Mouse (Mus musculus): ENCODE results near the gene Ceacam16.

GRCm38 (mm10) chr7:19817382-19818105, 43.6 kb downstream of the Ceacam16 start:
- TF ChIP-seq POLR2A (IDR thresholded peaks at IDR 0.05; ENCODE audit: low read depth, low read length) (peak; percentile 63), CTCF (conservative IDR thresholded peaks at IDR 0.05 in 1 of 2, IDR thresholded peaks at IDR 0.05 in 1 of 2; ENCODE audit: low read depth in 2 of 2, low read length in 2 of 2) (no peak), EP300 (IDR thresholded peaks at IDR 0.05; ENCODE audit: low read length) (peak; percentile 93), RAD21 (IDR thresholded peaks at IDR 0.05; ENCODE audit: low read depth, low read length) (no peak; the same call in 1 of the 2 replicates), MEF2A (IDR thresholded peaks at IDR 0.05; ENCODE audit: borderline replicate concordance, low read depth, low read length) (peak; percentile 93), TBP (conservative IDR thresholded peaks at IDR 0.05; ENCODE audit: low read depth, low read length) (0 out of 2 replicates have a peak, but pooled peaks have one; percentile 49), ZMIZ1 (IDR thresholded peaks at IDR 0.05; ENCODE audit: low read depth, low read length) (peak; percentile 87; the same call in 1 of the 2 replicates), E2F4 (IDR thresholded peaks at IDR 0.05; ENCODE audit: insufficient replicate concordance, low read depth, low read length) (no peak)
